Mouse (Mus musculus) embryonic fibroblast, embryonic 13.5 days (primary cell): ENCODE results near the gene Oas1f.

Experiments used
- CTCF ChIP-seq: IDR thresholded peaks from 2 replicates; pipeline ENCODE4 v1.5.1; 2011; ENCODE audit warnings: mild to moderate bottlenecking, control low read depth, low read length, moderate library complexity, borderline replicate concordance; ENCODE audit not compliant: insufficient read depth
- POLR2A ChIP-seq: IDR thresholded peaks from 2 replicates; pipeline ENCODE4 v1.6.1; 2011; ENCODE audit warnings: low read depth, mild to moderate bottlenecking, control low read depth, low read length, moderate library complexity

DNA sequence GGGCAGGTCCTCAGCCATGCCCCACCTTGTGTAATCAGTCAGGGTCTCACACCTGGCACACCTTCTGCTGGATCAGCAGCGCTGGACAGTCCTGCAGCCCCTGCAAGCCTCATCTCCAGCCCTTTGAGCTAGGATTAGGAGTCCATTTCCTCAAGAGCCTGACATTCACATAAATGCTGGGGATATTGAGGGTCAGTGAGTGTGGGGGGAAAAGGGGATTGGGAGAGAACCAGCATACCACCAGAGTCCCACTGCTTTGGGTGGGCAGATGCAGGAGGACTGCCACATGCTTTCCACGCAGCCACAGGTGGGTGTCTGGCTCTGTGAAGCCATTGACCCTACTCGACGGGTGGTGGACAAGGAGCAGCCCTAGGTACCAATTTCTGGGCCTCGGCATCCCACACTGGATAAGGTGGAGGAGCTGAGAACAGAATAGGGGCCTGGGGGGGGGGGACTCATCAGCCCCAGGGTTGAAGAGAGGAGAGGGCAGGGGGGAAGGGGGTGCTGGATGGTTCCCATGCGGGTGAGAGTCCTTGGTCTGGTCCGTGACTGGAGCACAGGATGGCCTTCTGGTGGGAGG is 22.4 kb downstream of the Oas1f start:
- TF ChIP-seq POLR2A (no peak), CTCF (no peak)
